Mouse (Mus musculus): ENCODE measurements around the gene Omt2b. TPM values are rescaled to one million over a fixed set of nuclear protein-coding genes. Genes with fewer than 3 reads are reported as not detected.
"Not testable (repeated sequence)": the region's sequence is repeated elsewhere in the genome, so short reads cannot be mapped to it uniquely, and the experiment has no call there.

Gene Omt2b
- polyA plus RNA-seq (2015; fragmentation: Nextera tagmentation; extraction: Ambion mirVana): not detected in 2 replicates

- not testable (repeated sequence) for H3K4me2 ChIP-seq (replicated peaks); H3K9ac ChIP-seq; H3K9me3 ChIP-seq; H3K27me3 ChIP-seq; H3K4me1 ChIP-seq; H3K36me3 ChIP-seq; H3K4me3 ChIP-seq; ATAC-seq (ENCODE audit: low FRiP score, low read depth); H3K27ac ChIP-seq
- 73% methylated on average over 1 of the region's 1 CpGs for WGBS
Observed at GRCm38 (mm10) chr9:78327289-78327688, at the start of gene Omt2b. Omt2b (plus strand) TSS chr9:78327589.

GRCm38 (mm10) chr9:78282002-78282711 lies 45.2 kb upstream of the Omt2b start:
- H3K4me2 ChIP-seq (replicated peaks); H3K4me3 ChIP-seq; H3K36me3 ChIP-seq; H3K27ac ChIP-seq; ATAC-seq (ENCODE audit: low FRiP score, low read depth); H3K27me3 ChIP-seq; H3K9ac ChIP-seq; H3K9me3 ChIP-seq; H3K4me1 ChIP-seq: not testable (repeated sequence)
- WGBS: 83% methylated on average over 4 of the region's 4 CpGs

- not testable (repeated sequence) for H3K4me2 ChIP-seq (replicated peaks); H3K27ac ChIP-seq; H3K9me3 ChIP-seq; H3K27me3 ChIP-seq; ATAC-seq (ENCODE audit: low FRiP score, low read depth); H3K4me1 ChIP-seq; H3K9ac ChIP-seq; H3K4me3 ChIP-seq; H3K36me3 ChIP-seq
- 78% methylated on average over 1 of the region's 1 CpGs for WGBS
Observed at GRCm38 (mm10) chr9:78289063-78289462, 38.3 kb upstream of the Omt2b start.

- H3K27ac ChIP-seq; ATAC-seq (ENCODE audit: low FRiP score, low read depth): not testable (repeated sequence)
Observed at GRCm38 (mm10) chr9:78289723-78290122, 37.7 kb upstream of the Omt2b start, which contains the start of gene Gm10639. Gm10639 (plus strand) TSS chr9:78289923.

GRCm38 (mm10) chr9:78292462-78292861 lies 34.9 kb upstream of the Omt2b start:
- H3K4me3 ChIP-seq; ATAC-seq (ENCODE audit: low FRiP score, low read depth); H3K9ac ChIP-seq; H3K9me3 ChIP-seq; H3K27ac ChIP-seq; H3K27me3 ChIP-seq; H3K36me3 ChIP-seq; H3K4me2 ChIP-seq (replicated peaks); H3K4me1 ChIP-seq: not testable (repeated sequence)
- 72% methylated on average over 8 of the region's 8 CpGs for WGBS

More at GRCm38 (mm10) chr9:78289723-78290122, 37.7 kb upstream of the Omt2b start, which contains the start of gene Gm10639:
- H3K9ac ChIP-seq; H3K4me3 ChIP-seq; H3K4me1 ChIP-seq; H3K27me3 ChIP-seq; H3K9me3 ChIP-seq; H3K36me3 ChIP-seq; H3K4me2 ChIP-seq (replicated peaks): not testable (repeated sequence)
- 83% methylated on average over 3 of the region's 3 CpGs for WGBS

- not testable (repeated sequence) for ATAC-seq (ENCODE audit: low FRiP score, low read depth); H3K4me3 ChIP-seq; H3K4me2 ChIP-seq (replicated peaks); H3K36me3 ChIP-seq; H3K9ac ChIP-seq; H3K27ac ChIP-seq; H3K4me1 ChIP-seq; H3K9me3 ChIP-seq; H3K27me3 ChIP-seq
- 50% methylated on average over 1 of the region's 1 CpGs for WGBS
Observed at GRCm38 (mm10) chr9:78293683-78294082, 33.7 kb upstream of the Omt2b start.

GRCm38 (mm10) chr9:78294781-78295180 lies 32.6 kb upstream of the Omt2b start:
- not testable (repeated sequence) for H3K27me3 ChIP-seq; H3K9me3 ChIP-seq; H3K4me2 ChIP-seq (replicated peaks); H3K27ac ChIP-seq; H3K4me3 ChIP-seq; H3K4me1 ChIP-seq; H3K9ac ChIP-seq; ATAC-seq (ENCODE audit: low FRiP score, low read depth); H3K36me3 ChIP-seq
- WGBS: 70% methylated on average over 7 of the region's 7 CpGs

- H3K27me3 ChIP-seq; H3K27ac ChIP-seq; H3K36me3 ChIP-seq; H3K4me1 ChIP-seq; ATAC-seq (ENCODE audit: low FRiP score, low read depth); H3K4me3 ChIP-seq; H3K9ac ChIP-seq; H3K4me2 ChIP-seq (replicated peaks); H3K9me3 ChIP-seq: not testable (repeated sequence)
- WGBS: 10% methylated on average over 6 of the region's 6 CpGs
Observed at GRCm38 (mm10) chr9:78296089-78296488, 31.3 kb upstream of the Omt2b start.

GRCm38 (mm10) chr9:78298232-78298631 lies 29.2 kb upstream of the Omt2b start:
- Histone ChIP-seq H3K9me3 (no peaks in the 10 kb centered on the region), H3K27me3 (no peaks in the 10 kb centered on the region), H3K4me1 (no peaks in the 10 kb centered on the region), H3K36me3 (no peaks in the 10 kb centered on the region), H3K4me2 (replicated peaks) (no peak overlapping the region), H3K9ac (no peak overlapping the region), H3K27ac (no peak overlapping the region), H3K4me3 (no peak overlapping the region)
- ATAC-seq (ENCODE audit: low FRiP score, low read depth): no peak
- WGBS: 57% methylated on average over 1 of the region's 1 CpGs

- H3K27ac ChIP-seq; H3K4me1 ChIP-seq; ATAC-seq (ENCODE audit: low FRiP score, low read depth); H3K4me3 ChIP-seq; H3K36me3 ChIP-seq; H3K9me3 ChIP-seq; H3K27me3 ChIP-seq; H3K9ac ChIP-seq; H3K4me2 ChIP-seq (replicated peaks): not testable (repeated sequence)
- 88% methylated on average over 1 of the region's 1 CpGs for WGBS
Observed at GRCm38 (mm10) chr9:78299143-78299542, 28.2 kb upstream of the Omt2b start.

- not testable (repeated sequence) for H3K27ac ChIP-seq; H3K9me3 ChIP-seq; H3K9ac ChIP-seq; ATAC-seq (ENCODE audit: low FRiP score, low read depth); H3K4me2 ChIP-seq (replicated peaks); H3K4me1 ChIP-seq; H3K27me3 ChIP-seq; H3K36me3 ChIP-seq; H3K4me3 ChIP-seq
- WGBS: 83% methylated on average over 3 of the region's 3 CpGs
Observed at GRCm38 (mm10) chr9:78308122-78308521, 19.3 kb upstream of the Omt2b start.

- no peaks in the 10 kb centered on the region for H3K36me3 ChIP-seq
- no peaks in the 10 kb centered on the region for H3K27me3 ChIP-seq
- no peaks in the 10 kb centered on the region for H3K9me3 ChIP-seq
- no peak within 1 kb of the TSS for H3K27ac ChIP-seq
- H3K9ac ChIP-seq: no peak within 1 kb of the TSS
- no peak for ATAC-seq (ENCODE audit: low FRiP score, low read depth)
- H3K4me1 ChIP-seq: no peaks in the 10 kb centered on the region
- no peak within 1 kb of the TSS for H3K4me2 ChIP-seq (replicated peaks)
- H3K4me3 ChIP-seq: no peak within 1 kb of the TSS
- WGBS: 68% methylated on average over 2 of the region's 2 CpGs
Observed at GRCm38 (mm10) chr9:78314696-78315095, 12.7 kb upstream of the Omt2b start, which contains the start of gene Omt2a. Omt2a (minus strand) TSS chr9:78314796.

- no peaks in the 10 kb centered on the region for H3K9me3 ChIP-seq
- H3K4me2 ChIP-seq (replicated peaks): no peak overlapping the region
- no peak overlapping the region for H3K4me3 ChIP-seq
- H3K27me3 ChIP-seq: no peaks in the 10 kb centered on the region
- H3K4me1 ChIP-seq: no peaks in the 10 kb centered on the region
- 36% methylated on average over 1 of the region's 1 CpGs for WGBS
- H3K27ac ChIP-seq: no peak overlapping the region
- H3K9ac ChIP-seq: no peak overlapping the region
- H3K36me3 ChIP-seq: no peaks in the 10 kb centered on the region
- no peak for ATAC-seq (ENCODE audit: low FRiP score, low read depth)
Observed at GRCm38 (mm10) chr9:78319499-78319898, 7.9 kb upstream of the Omt2b start.
